Mouse (Mus musculus) C3H10T1/2 (cell line): ENCODE measurements around the gene Gm20441. TPM values are rescaled to one million over a fixed set of nuclear protein-coding genes. Genes with fewer than 3 reads are reported as not detected.

ENCODE experiments used
- polyA plus RNA-seq, 2 experiments: library from polyadenylated mRNA; unstranded; fragments of >200 nt; fragmentation: generic; extraction: Trizol; gene quantifications; one replicate each; pipeline ENCODE4 v1.2.1; 2012; ENCODE audit warnings: missing spikeins in 2 of 2

Gm20441 gene
- not detected for polyA plus RNA-seq

GRCm38 (mm10) chr10:75780769-75781578 is at the start of gene Gm20441, which contains the start of gene Gstt3:
Gene Gm20441 (minus strand): TSS chr10:75780954.
Gene Gstt3 (minus strand): TSS chr10:75781414.

GRCm38 (mm10) chr10:75822443-75822842 is 41.7 kb upstream of the Gm20441 start, which contains the start of gene Gstt4:
Gene Gstt4 (minus strand): TSS chr10:75822543.

GRCm38 (mm10) chr10:75798176-75798696 is 17.5 kb upstream of the Gm20441 start, which contains the start of gene Gstt1:
Gene Gstt1 (minus strand): TSS chr10:75798584.

GRCm38 (mm10) chr10:75772795-75773664 is 7.7 kb downstream of the Gm20441 start, which contains the start of gene Ddt:
Gene Ddt (minus strand): TSS chr10:75773414.

GRCm38 (mm10) chr10:75763682-75764518 is 16.9 kb downstream of the Gm20441 start, which contains the start of gene Cabin1:
Gene Cabin1 (minus strand): TSS chr10:75764341.

Other genes with a start within 250 kb of the Gm20441 start
- 10 to 100 TPM in 1 of 2 experiments, 1 to 10 TPM in 1; 3.5 to 32.0 TPM for gene Lrrc75b, start 220.6 kb downstream of the Gm20441 start, polyA plus RNA-seq
- 1 to 10 TPM in 1 of 2 experiments, under 1 TPM in 1; 0.19 to 1.8 TPM for gene Ggt1, start 219.3 kb downstream of the Gm20441 start, polyA plus RNA-seq
- gene Ggt5, start 191.6 kb downstream of the Gm20441 start, polyA plus RNA-seq: 1 to 10 TPM in 1 of 2 experiments, under 1 TPM in 1; 0.02 to 2.8 TPM
- gene Susd2, start 136.9 kb downstream of the Gm20441 start, polyA plus RNA-seq: 1 to 10 TPM in 1 of 2 experiments, under 1 TPM in 1; 0.04 to 8.0 TPM
- gene Cabin1, start 16.6 kb downstream of the Gm20441 start, polyA plus RNA-seq: 10 to 100 TPM; 10.8 to 44.7 TPM
- 10 to 100 TPM; 42.5 to 79.9 TPM for gene Ddt, start 7.5 kb downstream of the Gm20441 start, polyA plus RNA-seq
- 1 to 10 TPM in 1 of 2 experiments, under 1 TPM in 1; 0.42 to 3.1 TPM for gene Gstt3, start 460 bp upstream of the Gm20441 start, polyA plus RNA-seq
- 10 to 100 TPM in 1 of 2 experiments, 1 to 10 TPM in 1; 6.2 to 43.9 TPM for gene Gstt1, start 17.6 kb upstream of the Gm20441 start, polyA plus RNA-seq
- gene Gstt4, start 41.6 kb upstream of the Gm20441 start, polyA plus RNA-seq: not detected
- gene Gstt2, start 56.5 kb upstream of the Gm20441 start, polyA plus RNA-seq: 1 to 10 TPM in 1 of 2 experiments, under 1 TPM in 1; 0.08 to 1.2 TPM
- 1,000 to 10,000 TPM in 1 of 2 experiments, 100 to 1,000 TPM in 1; 771 to 3,948 TPM for gene Mif, start 79.3 kb upstream of the Gm20441 start, polyA plus RNA-seq
- gene Derl3, start 112.5 kb upstream of the Gm20441 start, polyA plus RNA-seq: under 1 TPM in 1 of 2 experiments, not detected in 1; 0.45 TPM
- gene Smarcb1, start 140.7 kb upstream of the Gm20441 start, polyA plus RNA-seq: 100 to 1,000 TPM; 149 to 179 TPM
- 1 to 10 TPM in 1 of 2 experiments, under 1 TPM in 1; 0.40 to 2.4 TPM for gene Chchd10, start 152.2 kb upstream of the Gm20441 start, polyA plus RNA-seq
- gene Mmp11, start 155.5 kb upstream of the Gm20441 start, polyA plus RNA-seq: 10 to 100 TPM; 27.3 to 82.1 TPM
- not detected for gene Gm867, start 159.7 kb upstream of the Gm20441 start, polyA plus RNA-seq
- not detected for gene Vpreb3, start 162.1 kb upstream of the Gm20441 start, polyA plus RNA-seq
- gene Gm5134, start 173.6 kb upstream of the Gm20441 start, polyA plus RNA-seq: not detected